Mouse (Mus musculus) bone marrow macrophage, adult 2 months (primary cell): ENCODE data around the gene Gng10. TPM values are rescaled to one million over a fixed set of nuclear protein-coding genes. Genes with fewer than 3 reads are reported as not detected.

Source experiments
- H3K27ac ChIP-seq: 2 replicates; pipeline ENCODE4 v1.5.1; 2012; ENCODE audit warnings: low read depth, low read length; ENCODE audit not compliant: insufficient read depth
- H3K4me1 ChIP-seq: 2 replicates; pipeline ENCODE4 v1.6.1; 2012; ENCODE audit warnings: low read length; ENCODE audit not compliant: control insufficient read depth, insufficient read depth
- H3K4me3 ChIP-seq: 2 replicates; pipeline ENCODE4 v1.5.1; 2012; ENCODE audit warnings: mild to moderate bottlenecking, low read length, moderate library complexity; ENCODE audit not compliant: insufficient read depth
- CTCF ChIP-seq: IDR thresholded peaks from 2 replicates; pipeline ENCODE4 v1.5.1; 2012; ENCODE audit warnings: low read depth, mild to moderate bottlenecking, low read length, moderate library complexity
- POLR2A ChIP-seq: IDR thresholded peaks from 2 replicates; pipeline ENCODE4 v1.6.1; 2012; ENCODE audit warnings: mild to moderate bottlenecking, low read depth, low read length, borderline replicate concordance
- polyA plus RNA-seq: library from polyadenylated mRNA; stranded (reverse); fragments of >200 nt; gene quantifications from 2 replicates; pipeline ENCODE4 v1.2.4, GENCODE M21; 2012; ENCODE audit not compliant: missing spikeins, insufficient read depth, insufficient read length

The Gng10 gene
- polyA plus RNA-seq, 1 experiment: 54.3 TPM

DNA sequence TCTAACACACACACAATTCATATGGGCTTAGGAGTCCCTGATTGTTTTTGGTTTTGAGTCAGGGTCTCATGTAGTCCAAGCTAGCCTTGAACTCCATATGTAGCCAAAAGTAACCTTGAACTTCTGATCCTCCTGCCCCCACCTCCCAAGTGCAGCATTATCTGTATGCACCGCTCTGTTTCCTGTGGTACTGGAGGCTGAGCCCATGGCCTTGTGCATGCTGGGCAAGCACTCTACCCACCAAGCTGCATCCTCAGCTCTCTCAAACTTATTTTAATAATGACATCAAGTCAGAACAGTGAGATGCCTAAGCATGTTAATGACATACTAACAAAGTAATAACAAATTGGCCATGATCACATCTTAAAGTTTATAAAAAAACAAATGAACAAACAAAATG is 16.2 kb downstream of the Gng10 start:
- TF ChIP-seq POLR2A: no peak
- no peak for TF ChIP-seq CTCF
- no peak overlapping the region for H3K27ac ChIP-seq
- H3K4me3 ChIP-seq: no peak overlapping the region
- peaks cover 4% of the 10 kb centered on the region for H3K4me1 ChIP-seq

GRCm38 (mm10) chr4:59057929-59058328 is 23.0 kb downstream of the Gng10 start:
- peaks cover 3% of the 10 kb centered on the region; the same call in 1 of the 2 replicates for H3K4me1 ChIP-seq
- TF ChIP-seq POLR2A: no peak
- TF ChIP-seq CTCF: no peak
- no peak overlapping the region for H3K4me3 ChIP-seq
- no peak overlapping the region for H3K27ac ChIP-seq

GRCm38 (mm10) chr4:59062526-59062925 is 27.6 kb downstream of the Gng10 start:
- TF ChIP-seq CTCF (no peak), POLR2A (no peak)

GRCm38 (mm10) chr4:59069276-59069675 is 34.4 kb downstream of the Gng10 start:
- TF ChIP-seq POLR2A: no peak
- no peak for TF ChIP-seq CTCF
- H3K4me3 ChIP-seq: no peak overlapping the region
- no peak overlapping the region for H3K27ac ChIP-seq
- H3K4me1 ChIP-seq: no peaks in the 10 kb centered on the region

More at GRCm38 (mm10) chr4:59062526-59062925, 27.6 kb downstream of the Gng10 start:
- H3K27ac ChIP-seq: no peak overlapping the region
- H3K4me3 ChIP-seq: no peak overlapping the region
- H3K4me1 ChIP-seq: peaks cover 3% of the 10 kb centered on the region; the same call in 1 of the 2 replicates

DNA sequence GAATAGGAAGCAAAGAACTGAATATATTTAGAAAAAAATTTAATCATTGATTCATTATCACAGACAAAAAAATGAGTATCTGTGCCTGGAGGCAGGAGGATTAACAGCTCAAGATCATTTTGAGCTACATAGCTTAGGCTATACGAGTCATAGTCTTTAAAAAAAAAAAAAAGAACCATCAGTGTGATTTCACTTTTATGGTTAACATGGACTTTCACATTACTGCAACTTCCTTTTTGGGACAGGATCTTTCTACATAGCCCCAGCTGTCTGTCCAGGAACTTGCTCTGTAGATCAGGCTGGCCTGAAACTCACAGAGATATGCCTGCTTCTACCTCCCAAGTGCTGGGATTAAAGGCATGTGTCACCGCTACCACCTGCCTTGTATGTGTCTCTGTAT is 48.5 kb downstream of the Gng10 start:
- no peaks in the 10 kb centered on the region for H3K4me1 ChIP-seq
- no peak overlapping the region for H3K4me3 ChIP-seq
- TF ChIP-seq CTCF (no peak), POLR2A (no peak)
- H3K27ac ChIP-seq: no peak overlapping the region

- no peak for TF ChIP-seq CTCF
- no peak for TF ChIP-seq POLR2A
- Histone ChIP-seq H3K4me1 (no peaks in the 10 kb centered on the region), H3K4me3 (no peak overlapping the region), H3K27ac (no peak overlapping the region)
Observed at GRCm38 (mm10) chr4:59089391-59089790, 54.5 kb downstream of the Gng10 start.

Other genes with a start within 250 kb of the Gng10 start
- gene Olfr267, start 247.4 kb upstream of the Gng10 start, polyA plus RNA-seq: not detected in 2 replicates
- gene Ecpas, start 122.3 kb upstream of the Gng10 start, polyA plus RNA-seq: 38.3 and 49.0 TPM in 2 replicates
- gene Zkscan16, start 91.5 kb upstream of the Gng10 start, polyA plus RNA-seq: not detected in 2 replicates
- gene Ptgr1, start 48.0 kb upstream of the Gng10 start, polyA plus RNA-seq: 25.2 and 27.3 TPM in 2 replicates
- 7.7 and 7.9 TPM in 2 replicates for gene Dnajc25, start 40.0 kb upstream of the Gng10 start, polyA plus RNA-seq
- 2.6 TPM in 1 of 2 replicates, not detected in the other for gene Gm20503, start 31.9 kb upstream of the Gng10 start, polyA plus RNA-seq
- gene AI481877, start 103.9 kb downstream of the Gng10 start, polyA plus RNA-seq: not detected in 2 replicates
- 22.3 and 24.0 TPM in 2 replicates for gene Ugcg, start 154.2 kb downstream of the Gng10 start, polyA plus RNA-seq